Mouse (Mus musculus): ENCODE results near the gene Susd1. TPM values are rescaled to one million over a fixed set of nuclear protein-coding genes. Genes with fewer than 3 reads are reported as not detected.

Gene Susd1
- polyA plus RNA-seq, 1 experiment from 2014 or later: 1.4 TPM

DNA sequence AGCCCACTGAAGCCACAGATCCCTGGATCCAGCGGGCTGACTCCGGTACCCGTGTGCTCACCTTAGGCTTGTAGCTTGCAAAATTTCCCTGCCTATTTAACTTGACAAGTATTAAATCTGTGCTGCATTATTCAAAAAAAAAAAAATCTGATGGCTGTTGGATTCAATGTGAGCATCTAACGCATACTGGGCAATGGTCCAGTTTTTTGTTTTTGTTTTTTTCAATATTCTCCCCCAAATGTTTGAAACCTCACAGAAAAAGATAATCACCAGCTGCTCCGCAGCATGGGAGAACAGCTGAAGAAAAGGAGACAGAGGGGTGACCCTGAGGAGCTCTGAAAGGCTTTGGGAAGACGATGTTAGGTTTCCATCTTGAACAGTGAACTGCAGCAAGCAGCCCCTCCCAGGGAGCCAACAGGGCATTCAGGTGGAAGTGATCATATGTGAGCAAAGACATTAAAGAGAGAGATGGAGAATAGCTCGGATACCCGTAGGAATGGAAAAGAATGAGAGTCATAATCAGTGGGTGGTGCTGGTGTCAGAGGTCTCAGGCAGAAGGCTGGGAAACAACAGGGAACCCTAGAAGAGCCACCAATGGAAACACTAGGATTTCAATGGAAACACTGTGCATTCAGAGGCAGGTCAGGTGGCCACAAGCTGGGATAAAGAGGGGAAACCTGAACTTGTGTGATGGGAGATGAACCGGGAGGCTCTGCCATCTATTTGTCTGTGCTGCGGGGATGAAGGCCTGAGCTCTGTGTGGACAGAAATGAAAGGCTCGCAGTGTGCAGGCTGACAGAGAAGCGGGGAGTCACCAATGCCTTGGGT, 117.0 kb downstream of the Susd1 start:
- Histone ChIP-seq H3K27ac (ENCODE audit: low read depth, low read length) (no peak overlapping the region), H3K9me3 (ENCODE audit: control insufficient read depth, low read length) (no peaks in the 10 kb centered on the region), H3K9ac (replicated peaks; ENCODE audit: low read depth, low read length) (no peak overlapping the region), H3K4me3 (ENCODE audit: low read depth, low read length) (no peak overlapping the region), H3K4me2 (ENCODE audit: low read depth, low read length) (no peak overlapping the region), H3K4me1 (ENCODE audit: control insufficient read depth, insufficient read depth, low read length) (0 out of 2 replicates have a peak, but pooled peaks cover 3% of the 10 kb centered on the region), H3K27me3 (ENCODE audit: control insufficient read depth, insufficient read depth, low read length) (no peaks in the 10 kb centered on the region), H3K36me3 (ENCODE audit: control insufficient read depth, insufficient read depth, low read length) (no peaks in the 10 kb centered on the region)
- ATAC-seq (ENCODE audit: low read depth): no peak
- WGBS: 48% methylated on average over 12 of the region's 12 CpGs

DNA sequence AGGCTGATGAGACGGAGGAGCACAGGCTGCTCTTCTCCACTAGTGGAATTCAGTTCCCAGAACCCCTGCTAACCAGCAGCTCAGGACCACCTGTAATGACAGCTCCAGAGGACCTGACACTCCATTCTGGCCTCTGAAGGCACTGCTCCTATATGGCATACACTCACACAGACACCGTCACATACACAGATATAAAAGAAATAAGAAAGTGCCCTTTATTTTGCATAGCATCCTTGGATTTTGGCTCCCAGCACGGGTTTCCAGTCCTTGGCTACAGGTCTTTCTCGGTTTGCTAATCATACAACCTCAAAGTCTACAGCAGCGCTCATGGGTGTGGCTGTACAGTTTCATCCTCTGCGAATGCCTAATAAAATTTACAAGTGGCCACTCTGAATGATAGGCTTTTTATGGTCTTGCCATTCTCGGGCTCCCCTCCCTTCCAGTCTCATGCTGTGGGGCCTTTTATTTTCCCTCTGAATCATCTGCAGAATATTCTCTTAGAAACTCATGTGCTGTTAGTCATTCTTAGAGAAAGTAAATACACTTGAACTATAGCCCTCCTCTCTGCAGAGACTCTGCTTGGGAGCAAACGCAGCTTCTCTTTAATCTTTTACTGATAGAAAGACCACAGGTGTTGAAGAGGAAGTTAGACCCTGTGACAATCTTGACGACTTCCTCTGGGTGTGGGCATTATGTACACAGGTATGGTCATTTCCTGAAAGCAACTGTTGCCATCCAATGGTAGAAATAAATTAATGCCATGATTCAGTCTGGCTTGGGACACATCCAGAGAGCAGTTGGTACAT, 119.1 kb downstream of the Susd1 start:
- no peaks in the 10 kb centered on the region for H3K9me3 ChIP-seq (ENCODE audit: control insufficient read depth, low read length)
- 54% methylated on average over 9 of the region's 9 CpGs for WGBS
- no peaks in the 10 kb centered on the region for H3K27me3 ChIP-seq (ENCODE audit: control insufficient read depth, insufficient read depth, low read length)
- 0 out of 2 replicates have a peak, but pooled peaks cover 3% of the 10 kb centered on the region for H3K4me1 ChIP-seq (ENCODE audit: control insufficient read depth, insufficient read depth, low read length)
- H3K9ac ChIP-seq (replicated peaks; ENCODE audit: low read depth, low read length): no peak overlapping the region
- H3K4me2 ChIP-seq (ENCODE audit: low read depth, low read length): no peak overlapping the region
- no peak for ATAC-seq (ENCODE audit: low read depth)
- H3K27ac ChIP-seq (ENCODE audit: low read depth, low read length): no peak overlapping the region
- no peak overlapping the region for H3K4me3 ChIP-seq (ENCODE audit: low read depth, low read length)
- H3K36me3 ChIP-seq (ENCODE audit: control insufficient read depth, insufficient read depth, low read length): no peaks in the 10 kb centered on the region

DNA sequence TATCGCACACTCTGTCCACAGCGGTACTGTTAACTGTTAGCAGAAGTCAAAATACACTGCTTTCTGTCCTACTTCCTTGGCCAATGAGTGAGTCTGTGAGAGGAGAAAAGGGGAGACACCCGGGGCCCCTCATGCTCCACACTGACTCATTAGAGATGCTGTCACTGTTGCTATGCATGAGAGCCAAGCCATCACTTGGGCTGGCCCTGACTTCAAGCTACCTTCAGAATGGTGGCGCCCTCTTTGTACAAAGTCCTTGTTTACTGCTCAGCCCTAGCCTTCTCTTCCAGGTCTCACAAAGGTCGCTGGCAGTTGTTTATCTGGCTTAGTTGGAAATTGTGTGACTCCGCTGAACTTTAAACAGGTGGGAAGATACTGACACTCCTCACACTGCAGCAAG, 119.8 kb downstream of the Susd1 start:
- no peak overlapping the region for H3K4me2 ChIP-seq (ENCODE audit: low read depth, low read length)
- no peak overlapping the region for H3K9ac ChIP-seq (replicated peaks; ENCODE audit: low read depth, low read length)
- 0 out of 2 replicates have a peak, but pooled peaks cover 3% of the 10 kb centered on the region for H3K4me1 ChIP-seq (ENCODE audit: control insufficient read depth, insufficient read depth, low read length)
- H3K27ac ChIP-seq (ENCODE audit: low read depth, low read length): no peak overlapping the region
- H3K27me3 ChIP-seq (ENCODE audit: control insufficient read depth, insufficient read depth, low read length): no peaks in the 10 kb centered on the region
- H3K9me3 ChIP-seq (ENCODE audit: control insufficient read depth, low read length): no peaks in the 10 kb centered on the region
- ATAC-seq (ENCODE audit: low read depth): no peak
- H3K36me3 ChIP-seq (ENCODE audit: control insufficient read depth, insufficient read depth, low read length): no peaks in the 10 kb centered on the region
- WGBS: 85% methylated on average over 6 of the region's 6 CpGs
- H3K4me3 ChIP-seq (ENCODE audit: low read depth, low read length): no peak overlapping the region

- Histone ChIP-seq H3K27ac (ENCODE audit: low read depth, low read length) (no peak overlapping the region), H3K27me3 (ENCODE audit: control insufficient read depth, insufficient read depth, low read length) (no peaks in the 10 kb centered on the region), H3K4me2 (ENCODE audit: low read depth, low read length) (no peak overlapping the region), H3K9ac (replicated peaks; ENCODE audit: low read depth, low read length) (no peak overlapping the region), H3K36me3 (ENCODE audit: control insufficient read depth, insufficient read depth, low read length) (no peaks in the 10 kb centered on the region), H3K4me3 (ENCODE audit: low read depth, low read length) (no peak overlapping the region), H3K4me1 (ENCODE audit: control insufficient read depth, insufficient read depth, low read length) (no peaks in the 10 kb centered on the region), H3K9me3 (ENCODE audit: control insufficient read depth, low read length) (no peaks in the 10 kb centered on the region)
- peak; percentile 21; the same call in 1 of the 2 replicates for ATAC-seq (ENCODE audit: low read depth)
- WGBS: 79% methylated on average over 15 of the region's 15 CpGs
Observed at GRCm38 (mm10) chr4:59315553-59316405, 122.7 kb downstream of the Susd1 start.

DNA sequence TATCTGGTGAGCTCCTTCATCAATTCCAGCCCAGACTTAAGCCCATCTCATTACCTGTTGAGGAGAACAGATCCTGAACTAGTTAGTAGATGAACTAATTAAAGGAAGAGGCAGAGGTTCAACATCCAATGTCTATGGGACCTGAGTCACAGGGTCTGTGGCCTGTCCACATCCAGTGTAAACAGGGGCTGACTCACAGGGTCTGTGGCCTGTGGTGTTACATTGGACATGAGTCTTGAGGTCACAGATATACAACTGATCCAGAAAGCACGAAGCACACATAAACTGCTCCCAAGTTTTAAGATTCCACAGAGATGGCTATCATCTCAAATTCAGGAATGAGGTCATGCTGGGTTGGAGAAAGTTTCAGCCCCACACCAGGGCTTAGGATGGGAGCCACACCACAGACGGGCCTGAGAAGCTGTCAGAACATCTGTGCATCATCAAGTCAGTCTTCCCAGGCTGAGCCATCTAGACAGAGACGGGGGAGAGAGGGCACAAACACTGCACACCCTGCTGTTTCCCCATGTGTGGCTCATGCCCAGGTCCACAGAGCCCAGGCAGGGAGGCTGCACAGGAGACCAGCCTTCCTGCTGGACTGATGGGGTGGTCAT, 123.4 kb downstream of the Susd1 start:
- no peak overlapping the region for H3K27ac ChIP-seq (ENCODE audit: low read depth, low read length)
- H3K4me2 ChIP-seq (ENCODE audit: low read depth, low read length): no peak overlapping the region
- H3K4me3 ChIP-seq (ENCODE audit: low read depth, low read length): no peak overlapping the region
- H3K4me1 ChIP-seq (ENCODE audit: control insufficient read depth, insufficient read depth, low read length): no peaks in the 10 kb centered on the region
- no peak for ATAC-seq (ENCODE audit: low read depth)
- H3K27me3 ChIP-seq (ENCODE audit: control insufficient read depth, insufficient read depth, low read length): no peaks in the 10 kb centered on the region
- no peaks in the 10 kb centered on the region for H3K36me3 ChIP-seq (ENCODE audit: control insufficient read depth, insufficient read depth, low read length)
- no peak overlapping the region for H3K9ac ChIP-seq (replicated peaks; ENCODE audit: low read depth, low read length)
- 75% methylated on average over 3 of the region's 3 CpGs for WGBS
- H3K9me3 ChIP-seq (ENCODE audit: control insufficient read depth, low read length): no peaks in the 10 kb centered on the region

DNA sequence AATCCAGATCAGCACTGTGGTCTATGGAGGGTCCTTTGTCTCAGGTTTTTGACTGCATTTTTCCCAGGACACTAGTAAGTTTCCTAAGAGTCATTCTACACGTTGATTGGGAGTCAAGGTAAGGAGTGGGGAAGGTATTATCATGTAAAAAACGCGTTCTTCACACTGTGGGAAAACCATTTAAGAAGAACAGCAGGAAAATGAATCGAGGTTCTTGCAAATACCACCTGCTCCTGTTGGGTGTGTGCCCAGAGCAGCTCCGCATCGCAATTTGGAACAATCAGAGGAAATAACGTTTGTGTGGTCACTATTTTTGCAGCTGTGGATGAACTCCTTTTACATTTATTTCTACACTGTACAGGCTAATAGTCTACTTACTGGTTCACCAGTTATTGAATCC, 125.5 kb downstream of the Susd1 start:
- Histone ChIP-seq H3K27ac (ENCODE audit: low read depth, low read length) (no peak overlapping the region), H3K9me3 (ENCODE audit: control insufficient read depth, low read length) (no peaks in the 10 kb centered on the region), H3K4me1 (ENCODE audit: control insufficient read depth, insufficient read depth, low read length) (no peaks in the 10 kb centered on the region), H3K27me3 (ENCODE audit: control insufficient read depth, insufficient read depth, low read length) (no peaks in the 10 kb centered on the region), H3K4me2 (ENCODE audit: low read depth, low read length) (no peak overlapping the region), H3K4me3 (ENCODE audit: low read depth, low read length) (no peak overlapping the region), H3K36me3 (ENCODE audit: control insufficient read depth, insufficient read depth, low read length) (no peaks in the 10 kb centered on the region), H3K9ac (replicated peaks; ENCODE audit: low read depth, low read length) (no peak overlapping the region)
- WGBS: 64% methylated on average over 7 of the region's 7 CpGs
- no peak for ATAC-seq (ENCODE audit: low read depth)

DNA sequence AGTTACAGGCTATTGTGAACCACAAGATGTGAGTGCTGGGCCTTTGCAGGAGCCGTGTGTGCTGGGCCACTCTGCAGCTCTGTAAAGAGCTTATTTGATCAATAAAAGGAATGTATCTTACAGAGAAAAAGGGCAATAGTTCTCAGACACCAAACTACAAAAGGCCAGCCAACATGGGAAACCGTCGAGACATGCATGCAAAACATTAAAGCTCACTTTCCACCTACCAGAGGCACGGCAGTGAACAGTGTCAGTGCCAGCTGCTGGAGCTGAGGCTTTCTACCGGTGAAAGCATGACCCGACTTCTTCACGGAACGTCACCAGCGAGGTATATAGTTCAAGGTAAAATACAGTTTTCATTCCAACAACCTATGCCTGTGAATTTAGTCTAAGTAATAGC, 127.8 kb downstream of the Susd1 start:
- Histone ChIP-seq H3K27me3 (ENCODE audit: control insufficient read depth, insufficient read depth, low read length) (no peaks in the 10 kb centered on the region), H3K9ac (replicated peaks; ENCODE audit: low read depth, low read length) (no peak overlapping the region), H3K4me2 (ENCODE audit: low read depth, low read length) (no peak overlapping the region), H3K4me3 (ENCODE audit: low read depth, low read length) (no peak overlapping the region), H3K27ac (ENCODE audit: low read depth, low read length) (no peak overlapping the region), H3K4me1 (ENCODE audit: control insufficient read depth, insufficient read depth, low read length) (no peaks in the 10 kb centered on the region), H3K36me3 (ENCODE audit: control insufficient read depth, insufficient read depth, low read length) (no peaks in the 10 kb centered on the region), H3K9me3 (ENCODE audit: control insufficient read depth, low read length) (no peaks in the 10 kb centered on the region)
- WGBS: 87% methylated on average over 9 of the region's 9 CpGs
- ATAC-seq (ENCODE audit: low read depth): no peak

DNA sequence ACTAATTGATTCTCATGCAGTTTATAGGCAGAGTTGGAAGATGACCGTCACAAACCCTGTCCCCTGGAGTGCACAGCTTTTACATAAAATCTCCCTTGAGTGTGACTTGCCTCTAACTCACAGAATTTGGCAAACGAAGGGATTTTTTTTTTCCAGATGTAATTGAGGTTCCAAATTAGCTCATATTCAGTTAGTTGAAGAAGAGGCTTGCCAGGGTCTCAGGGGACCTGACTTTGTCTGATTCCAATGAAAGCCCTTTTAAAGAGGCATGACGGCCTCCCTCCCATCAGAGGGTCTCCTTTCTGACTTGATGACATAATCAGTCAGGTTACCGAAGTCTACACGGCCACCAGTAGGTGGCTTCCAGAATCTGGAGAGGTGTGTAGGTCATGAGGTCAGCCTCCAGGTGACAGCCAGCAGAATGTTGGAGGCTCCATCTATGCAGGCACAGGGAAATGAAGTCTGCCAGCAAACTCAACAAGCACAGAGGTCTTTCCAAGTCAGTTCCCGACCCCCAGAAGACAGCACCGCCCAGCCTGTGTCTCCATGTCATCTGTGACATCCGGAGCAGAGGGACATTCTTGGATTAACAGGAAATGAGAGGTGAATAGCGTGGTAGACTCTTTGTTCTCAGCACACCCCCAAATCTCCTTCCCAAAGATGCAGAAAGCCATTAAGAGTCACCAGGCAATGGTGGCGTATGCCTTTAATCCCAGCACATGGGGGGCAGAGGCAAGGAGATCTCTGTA, 130.4 kb downstream of the Susd1 start:
- H3K4me3 ChIP-seq (ENCODE audit: low read depth, low read length): no peak overlapping the region
- 81% methylated on average over 10 of the region's 10 CpGs for WGBS

More for the DNA sequence above, 130.4 kb downstream of the Susd1 start:
- H3K4me2 ChIP-seq (ENCODE audit: low read depth, low read length): no peak overlapping the region
- no peaks in the 10 kb centered on the region for H3K27me3 ChIP-seq (ENCODE audit: control insufficient read depth, insufficient read depth, low read length)
- no peaks in the 10 kb centered on the region for H3K9me3 ChIP-seq (ENCODE audit: control insufficient read depth, low read length)
- no peaks in the 10 kb centered on the region for H3K36me3 ChIP-seq (ENCODE audit: control insufficient read depth, insufficient read depth, low read length)
- no peaks in the 10 kb centered on the region for H3K4me1 ChIP-seq (ENCODE audit: control insufficient read depth, insufficient read depth, low read length)
- no peak for ATAC-seq (ENCODE audit: low read depth)
- no peak overlapping the region for H3K27ac ChIP-seq (ENCODE audit: low read depth, low read length)
- no peak overlapping the region for H3K9ac ChIP-seq (replicated peaks; ENCODE audit: low read depth, low read length)

Measured in neural tube, embryonic 14.5 days (tissue).